Mouse (Mus musculus) CH12.LX (cell line): ENCODE data around the gene Cald1.

Source experiments
- BHLHE40 ChIP-seq: IDR thresholded peaks from 2 replicates; pipeline ENCODE4 v1.6.1; 2011; ENCODE audit warnings: mild to moderate bottlenecking, low read depth, low read length, improper control_type of control experiment
- CHD1 ChIP-seq: IDR thresholded peaks from 2 replicates; pipeline ENCODE4 v1.6.1; 2012; ENCODE audit warnings: low read depth, low read length, improper control_type of control experiment, inconsistent platforms
- CTCF ChIP-seq, 2 experiments: IDR thresholded peaks in 1 of 2; conservative IDR thresholded peaks in 1 of 2; 2 replicates each; pipeline ENCODE4 v1.5.1; 2011 to 2012; ENCODE audit warnings: low read depth in 2 of 2, low read length in 2 of 2, improper control_type of control experiment in 1 of 2, inconsistent platforms in 1 of 2, mild to moderate bottlenecking in 1 of 2, moderate library complexity in 1 of 2
- EP300 ChIP-seq: IDR thresholded peaks from 2 replicates; pipeline ENCODE4 v1.6.1; 2011; ENCODE audit warnings: low read length, improper control_type of control experiment
- KAT2A ChIP-seq: IDR thresholded peaks from 2 replicates; pipeline ENCODE4 v1.6.1; 2012; ENCODE audit warnings: low read length, improper control_type of control experiment, inconsistent platforms; ENCODE audit not compliant: insufficient replicate concordance
- NRF1 ChIP-seq: IDR thresholded peaks from 2 replicates; pipeline ENCODE4 v1.6.1; 2014; ENCODE audit warnings: low read depth, mild to moderate bottlenecking, inconsistent platforms, low read length, improper control_type of control experiment, moderate library complexity
- PAX5 ChIP-seq: IDR thresholded peaks from 2 replicates; pipeline ENCODE4 v1.6.1; 2012; ENCODE audit warnings: low read length, inconsistent platforms, mixed read lengths
- POLR2A ChIP-seq: IDR thresholded peaks from 2 replicates; pipeline ENCODE4 v1.6.1; 2011; ENCODE audit warnings: low read depth, mild to moderate bottlenecking, improper control_type of control experiment, low read length
- USF1 ChIP-seq: IDR thresholded peaks from 2 replicates; pipeline ENCODE4 v1.6.1; 2014; ENCODE audit warnings: low read depth, mild to moderate bottlenecking, inconsistent platforms, low read length, improper control_type of control experiment
- ZC3H11A ChIP-seq: IDR thresholded peaks from 2 replicates; pipeline ENCODE4 v1.6.1; 2012; ENCODE audit warnings: low read depth, mild to moderate bottlenecking, inconsistent platforms, low read length, improper control_type of control experiment
- ZMIZ1 ChIP-seq: IDR thresholded peaks from 2 replicates; pipeline ENCODE4 v1.6.1; 2012; ENCODE audit warnings: low read depth, mild to moderate bottlenecking, inconsistent platforms, low read length, improper control_type of control experiment

DNA sequence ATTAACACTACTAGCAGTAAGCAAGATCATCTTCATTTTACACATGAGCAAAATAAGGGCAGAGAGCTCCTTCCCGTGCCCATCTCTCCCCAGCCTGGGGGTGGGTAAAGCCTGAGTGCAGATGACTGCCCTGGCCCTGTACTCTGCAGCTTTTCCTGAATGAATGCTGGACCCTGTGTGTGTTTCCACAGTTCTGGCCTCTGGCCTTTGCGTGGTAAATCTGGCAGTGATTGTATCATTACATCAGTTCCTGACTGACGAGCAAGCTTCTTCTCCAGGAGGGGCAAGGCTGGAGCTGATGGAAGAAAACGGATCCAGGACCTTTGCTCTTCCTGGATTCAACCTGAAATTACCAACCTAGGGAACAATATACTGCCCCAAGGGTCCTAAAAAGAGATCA lies 122.1 kb downstream of the Cald1 start:
- TF ChIP-seq CTCF (conservative IDR thresholded peaks at IDR 0.05 in 1 of 2, IDR thresholded peaks at IDR 0.05 in 1 of 2; ENCODE audit: low read depth in 2 of 2, low read length in 2 of 2) (no peak), POLR2A (no peak), USF1 (no peak), ZC3H11A (no peak), PAX5 (no peak), CHD1 (no peak), EP300 (no peak), ZMIZ1 (no peak), BHLHE40 (no peak), KAT2A (no peak), NRF1 (no peak)
